In the genomic region with DNA sequence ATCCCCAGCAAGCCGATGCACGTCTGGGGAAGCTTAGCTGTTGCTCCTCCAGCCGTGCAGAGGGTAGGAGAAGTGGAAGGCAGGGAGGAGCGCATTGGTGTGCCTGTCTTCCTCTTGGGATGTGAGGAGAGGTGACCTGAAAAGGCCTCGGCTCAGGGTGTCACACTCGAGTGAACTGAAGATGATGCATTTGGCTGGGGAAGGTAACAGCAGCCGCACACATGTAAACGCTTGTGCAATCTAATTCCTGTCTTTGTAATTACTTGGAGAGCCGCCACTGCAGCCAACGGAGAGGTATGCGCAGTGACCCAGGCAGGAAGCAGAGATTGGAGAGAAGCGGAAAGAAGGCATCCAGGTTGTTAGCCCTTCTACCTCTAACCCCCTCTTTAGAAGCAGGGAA, we compare ENCODE assay signal across 13 mouse cellular contexts.
DNase-seq lines count a peak whose midpoint lies in the region; ATAC-seq and TF ChIP-seq lines count a peak whose summit lies in the region.
"Had no signal": no experiment of that assay in that cellular context is flagged by ENCODE, and none has a peak within 500 bp of the region (broad histone marks: within the 10 kb centered on the region; RNA-seq: fewer than 3 reads in every experiment).

No protein-coding gene starts in this region.

- no peak; the same call in 1 of the 2 replicates for ATAC-seq in liver, postnatal 0 days
- ATAC-seq in embryonic facial prominence, embryonic 12.5 days (ENCODE audit: insufficient number of reproducible peaks, insufficient read depth, low FRiP score, low TSS enrichment), result no peak
- 0 out of 2 replicates have a peak, but pooled peaks have one; percentile 63 for ATAC-seq in kidney, embryonic 14.5 days (ENCODE audit: low FRiP score, low TSS enrichment)
- ATAC-seq in monocyte, adult 5-6 weeks (replicated peaks; ENCODE audit: insufficient number of reproducible peaks, low FRiP score, low TSS enrichment, poor library complexity, severe bottlenecking), result no peak

- no peaks in the 10 kb centered on the region for H3K36me3 ChIP-seq in liver, adult 2 months (ENCODE audit: control insufficient read depth, insufficient read depth, low read length)
- no peaks in the 10 kb centered on the region for H3K36me3 ChIP-seq in liver, postnatal 0 days (replicated peaks; ENCODE audit: insufficient read depth, low read length)
- H3K36me3 ChIP-seq in embryonic facial prominence, embryonic 12.5 days, result 0 out of 2 replicates have a peak, but pooled peaks cover 1% of the 10 kb centered on the region
- H3K36me3 ChIP-seq in kidney, embryonic 14.5 days (ENCODE audit: control insufficient read depth, insufficient read depth, low read length), result no peaks in the 10 kb centered on the region
- H3K36me3 ChIP-seq in small intestine, adult 2 months (ENCODE audit: control insufficient read depth, insufficient read depth, low read length), result peaks cover 4% of the 10 kb centered on the region
- H3K36me3 ChIP-seq: lung, embryonic 15.5 days had no signal

- TF ChIP-seq EP300 in liver, postnatal 0 days (IDR thresholded peaks at IDR 0.05; ENCODE audit: low read depth), result no peak

- H3K4me2 ChIP-seq in liver, postnatal 0 days (ENCODE audit: low read depth, low read length), result no peak overlapping the region
- H3K4me2 ChIP-seq in embryonic facial prominence, embryonic 12.5 days (replicated peaks), result no peak overlapping the region
- no peak overlapping the region for H3K4me2 ChIP-seq in kidney, embryonic 14.5 days (replicated peaks; ENCODE audit: low read depth, low read length)
- H3K4me2 ChIP-seq: lung, embryonic 15.5 days had no signal

- no peak overlapping the region for H3K27ac ChIP-seq in liver, adult 2 months (replicated peaks; ENCODE audit: insufficient read depth, low read depth, low read length)
- no peak overlapping the region for H3K27ac ChIP-seq in liver, postnatal 0 days (ENCODE audit: low read depth)
- peak overlapping the region; percentile 37; the same call in 1 of the 2 replicates for H3K27ac ChIP-seq in embryonic facial prominence, embryonic 12.5 days
- H3K27ac ChIP-seq in kidney, embryonic 14.5 days (ENCODE audit: low read depth, low read length), result no peak overlapping the region
- peak overlapping the region; percentile 18; the same call in 1 of the 2 replicates for H3K27ac ChIP-seq in small intestine, adult 2 months (ENCODE audit: insufficient read depth, low read depth, low read length)
- H3K27ac ChIP-seq: lung, embryonic 15.5 days had no signal

- no peaks in the 10 kb centered on the region; the same call in 1 of the 2 replicates for H3K79me2 ChIP-seq in liver, adult 2 months (ENCODE audit: control insufficient read depth, insufficient read depth, low read length)

- H3K9ac ChIP-seq in liver, adult 2 months (ENCODE audit: low read depth, low read length), result no peak overlapping the region
- H3K9ac ChIP-seq in liver, postnatal 0 days (replicated peaks), result no peak overlapping the region
- H3K9ac ChIP-seq in embryonic facial prominence, embryonic 12.5 days, result no peak overlapping the region
- no peak overlapping the region for H3K9ac ChIP-seq in kidney, embryonic 14.5 days (ENCODE audit: low read depth, low read length)
- H3K9ac ChIP-seq: lung, embryonic 15.5 days had no signal

- DNase-seq in liver, adult 2 months (ENCODE audit: extremely low read depth, low read depth, low spot score), result peak; percentile 69
- no peak for DNase-seq in liver, postnatal 0 days
- no peak for DNase-seq in heart, adult 9 months (ENCODE audit: low spot score in 2 of 2)
- DNase-seq in right cerebral cortex, postnatal 4 days, result no peak
- DNase-seq: cerebellum, adult 11-12 months; liver; thymus, postnatal 25 days had no signal

- no peak overlapping the region for H3K4me3 ChIP-seq in liver, adult 2 months (ENCODE audit: insufficient read depth, low read depth, low read length)
- no peak overlapping the region for H3K4me3 ChIP-seq in liver, postnatal 0 days (ENCODE audit: low read depth, low read length)
- no peak overlapping the region for H3K4me3 ChIP-seq in embryonic facial prominence, embryonic 12.5 days
- H3K4me3 ChIP-seq in kidney, embryonic 14.5 days (ENCODE audit: low read length), result no peak overlapping the region
- H3K4me3 ChIP-seq in small intestine, adult 2 months (ENCODE audit: low read depth, low read length), result no peak overlapping the region
- H3K4me3 ChIP-seq: lung, embryonic 15.5 days; myocyte had no signal

- H3K4me1 ChIP-seq in liver, adult 2 months (ENCODE audit: control insufficient read depth, insufficient read depth, low read length), result peaks cover 16% of the 10 kb centered on the region
- H3K4me1 ChIP-seq in liver, postnatal 0 days (ENCODE audit: insufficient read depth), result peaks cover 42% of the 10 kb centered on the region
- H3K4me1 ChIP-seq in embryonic facial prominence, embryonic 12.5 days, result peaks cover 21% of the 10 kb centered on the region
- H3K4me1 ChIP-seq in kidney, embryonic 14.5 days (ENCODE audit: control insufficient read depth, insufficient read depth, low read length), result peaks cover 4% of the 10 kb centered on the region; the same call in 1 of the 2 replicates
- peaks cover 32% of the 10 kb centered on the region for H3K4me1 ChIP-seq in small intestine, adult 2 months (ENCODE audit: control insufficient read depth, insufficient read depth, insufficient read length, low read length)

- no peak for TF ChIP-seq POLR2A in liver, adult 2 months (IDR thresholded peaks at IDR 0.05; ENCODE audit: extremely low read depth, insufficient read depth, low read length)
- TF ChIP-seq POLR2A in small intestine, adult 2 months (IDR thresholded peaks at IDR 0.05; ENCODE audit: low read depth, low read length), result no peak

- H3K9me3 ChIP-seq in liver, postnatal 0 days (ENCODE audit: low read length), result no peaks in the 10 kb centered on the region
- H3K9me3 ChIP-seq in embryonic facial prominence, embryonic 12.5 days, result no peaks in the 10 kb centered on the region
- H3K9me3 ChIP-seq in kidney, embryonic 14.5 days (ENCODE audit: control insufficient read depth, low read length), result no peaks in the 10 kb centered on the region
- H3K9me3 ChIP-seq: lung, embryonic 15.5 days had no signal

- TF ChIP-seq CTCF in liver, adult 2 months (IDR thresholded peaks at IDR 0.05; ENCODE audit: low read depth, low read length), result no peak
- TF ChIP-seq CTCF in liver, postnatal 0 days (IDR thresholded peaks at IDR 0.05; ENCODE audit: low read depth), result no peak
- TF ChIP-seq CTCF in small intestine, adult 2 months (IDR thresholded peaks at IDR 0.05; ENCODE audit: extremely low read depth, insufficient read length, insufficient replicate concordance, low read depth, low read length), result no peak

- H3K27me3 ChIP-seq in liver, adult 2 months (ENCODE audit: control insufficient read depth, insufficient read depth, low read length), result no peaks in the 10 kb centered on the region
- H3K27me3 ChIP-seq in liver, postnatal 0 days (ENCODE audit: insufficient read depth, low read length), result no peaks in the 10 kb centered on the region
- no peaks in the 10 kb centered on the region for H3K27me3 ChIP-seq in embryonic facial prominence, embryonic 12.5 days
- no peaks in the 10 kb centered on the region for H3K27me3 ChIP-seq in kidney, embryonic 14.5 days (ENCODE audit: control insufficient read depth, insufficient read depth, low read length)
- no peaks in the 10 kb centered on the region for H3K27me3 ChIP-seq in small intestine, adult 2 months (ENCODE audit: control insufficient read depth, insufficient read depth, low read length)
- H3K27me3 ChIP-seq: lung, embryonic 15.5 days had no signal

- WGBS in liver, adult 2 months, result 38% methylated on average over 12 of the region's 12 CpGs
- 73% methylated on average over 12 of the region's 12 CpGs for WGBS in liver, postnatal 0 days (ENCODE audit: insufficient replicate concordance)
- WGBS in embryonic facial prominence, embryonic 12.5 days, result 60% methylated on average over 12 of the region's 12 CpGs
- 37% methylated on average over 12 of the region's 12 CpGs for WGBS in kidney, embryonic 14.5 days
- WGBS in small intestine, adult 2 months, result 67% methylated on average over 12 of the region's 12 CpGs

Comparison
In these comparisons a context has a peak if more than half of its experiments do, and no peak if none do; other contexts are left out.
1. H3K27ac ChIP-seq: peak in embryonic facial prominence, embryonic 12.5 days (single experiment) and small intestine, adult 2 months (single experiment); none in liver, adult 2 months (single experiment), liver, postnatal 0 days (single experiment) and kidney, embryonic 14.5 days (single experiment).